Mouse (Mus musculus) testis, postnatal 14 days (tissue): ENCODE data around the gene Ppp1r1a.

Experiments
- DNase-seq: peaks from one replicate; pipeline ENCODE4 v3.0.0; 2021; ENCODE audit warnings: low spot score

Ppp1r1a gene

GRCm38 (mm10) chr15:103514119-103514518 is 23.7 kb downstream of the Ppp1r1a start:
- DNase-seq: peak; percentile 74

- no peak for DNase-seq
These were observed 24.2 kb downstream of the Ppp1r1a start for GRCm38 (mm10) chr15:103513621-103514031.

GRCm38 (mm10) chr15:103511652-103512051 is 26.2 kb downstream of the Ppp1r1a start:
- no peak for DNase-seq

GRCm38 (mm10) chr15:103509317-103509716 is 28.5 kb downstream of the Ppp1r1a start:
- DNase-seq: no peak

GRCm38 (mm10) chr15:103503660-103504059 is 34.1 kb downstream of the Ppp1r1a start:
- DNase-seq: no peak

GRCm38 (mm10) chr15:103503251-103503600 is 34.6 kb downstream of the Ppp1r1a start:
- no peak for DNase-seq

GRCm38 (mm10) chr15:103502435-103503250 is 35.2 kb downstream of the Ppp1r1a start, which contains the start of gene Pde1b:
Gene Pde1b, plus strand, starts transcription at chr15:103503034.
- peak; percentile 38 for DNase-seq

GRCm38 (mm10) chr15:103501186-103501585 is 36.6 kb downstream of the Ppp1r1a start:
- no peak for DNase-seq

GRCm38 (mm10) chr15:103500723-103501122 is 37.1 kb downstream of the Ppp1r1a start:
- DNase-seq: no peak

GRCm38 (mm10) chr15:103498157-103498556 is 39.6 kb downstream of the Ppp1r1a start:
- DNase-seq: no peak

GRCm38 (mm10) chr15:103496204-103497140 is 41.3 kb downstream of the Ppp1r1a start:
- no peak for DNase-seq

- no peak for DNase-seq
These were observed 49.5 kb downstream of the Ppp1r1a start for GRCm38 (mm10) chr15:103488336-103488735.

- DNase-seq: no peak
These were observed 51.1 kb downstream of the Ppp1r1a start for GRCm38 (mm10) chr15:103486658-103487057.

- no peak for DNase-seq
These were observed 52.7 kb downstream of the Ppp1r1a start for GRCm38 (mm10) chr15:103485106-103485505.

GRCm38 (mm10) chr15:103484490-103484889 is 53.3 kb downstream of the Ppp1r1a start:
- no peak for DNase-seq

- DNase-seq: no peak
These were observed 55.3 kb downstream of the Ppp1r1a start for GRCm38 (mm10) chr15:103482488-103482887.
